Mouse (Mus musculus) CH12.LX (cell line): ENCODE results near the gene Eif3j1. TPM values are rescaled to one million over a fixed set of nuclear protein-coding genes. Genes with fewer than 3 reads are reported as not detected.

Experiments
- DNase-seq: peaks from one replicate; pipeline ENCODE4 v3.0.0-alpha.2; 2013; ENCODE audit errors: extremely low read depth
- H3K27ac ChIP-seq: 2 replicates; pipeline ENCODE4 v1.5.1; 2012; ENCODE audit warnings: low read depth, mild to moderate bottlenecking, control low read depth, moderate library complexity; ENCODE audit not compliant: insufficient read depth
- H3K27me3 ChIP-seq: replicated peaks from 2 replicates; pipeline ENCODE3; 2012; ENCODE audit warnings: inconsistent platforms
- H3K36me3 ChIP-seq, 2 experiments: replicated peaks in 1 of 2; 2 replicates each; pipeline versions ENCODE3 to v1.6.1; 2012; ENCODE audit warnings: inconsistent platforms in 1 of 2, low read length in 1 of 2, mild to moderate bottlenecking in 1 of 2, mixed read lengths in 1 of 2, moderate library complexity in 1 of 2; ENCODE audit not compliant: control insufficient read depth in 1 of 2, insufficient read depth in 1 of 2
- H3K4me1 ChIP-seq, 2 experiments: 2 replicates each; pipeline ENCODE4 v1.6.1; 2012; ENCODE audit warnings: inconsistent platforms in 1 of 2, moderate library complexity in 1 of 2; ENCODE audit not compliant: insufficient read depth in 2 of 2, control insufficient read depth in 1 of 2
- H3K4me2 ChIP-seq: 2 replicates; pipeline ENCODE4 v1.6.1; 2012; ENCODE audit warnings: low read depth, mild to moderate bottlenecking, control low read depth; ENCODE audit not compliant: poor library complexity, insufficient read depth, severe bottlenecking
- H3K4me3 ChIP-seq, 3 experiments: fragments of 150-350 bp in 1 of 3; sonication (generic) in 1 of 3; replicated peaks in 1 of 3; 2 replicates each; pipeline versions ENCODE3 to v1.5.1; 2011 to 2012; ENCODE audit warnings: low read depth in 2 of 3, low read length in 2 of 3, mild to moderate bottlenecking in 2 of 3, moderate library complexity in 2 of 3, control low read depth in 1 of 3, improper control_type of control experiment in 1 of 3, inconsistent platforms in 1 of 3, mixed read lengths in 1 of 3; ENCODE audit not compliant: poor library complexity in 1 of 3
- H3K79me2 ChIP-seq: replicated peaks from 2 replicates; pipeline ENCODE4 v1.6.1; 2012; ENCODE audit warnings: mild to moderate bottlenecking, moderate library complexity; ENCODE audit not compliant: control insufficient read depth, poor library complexity, insufficient read depth, severe bottlenecking; ENCODE audit errors: extremely low read depth
- H3K9ac ChIP-seq: 2 replicates; pipeline ENCODE4 v1.6.1; 2012; ENCODE audit warnings: low read depth, mild to moderate bottlenecking, control low read depth, moderate library complexity; ENCODE audit not compliant: insufficient read depth
- H3K9me3 ChIP-seq: replicated peaks from 2 replicates; pipeline ENCODE3; 2012; ENCODE audit warnings: low read length, inconsistent platforms, mixed read lengths
- CTCF ChIP-seq, 2 experiments: IDR thresholded peaks in 1 of 2; conservative IDR thresholded peaks in 1 of 2; 2 replicates each; pipeline ENCODE4 v1.5.1; 2011 to 2012; ENCODE audit warnings: low read depth in 2 of 2, low read length in 2 of 2, improper control_type of control experiment in 1 of 2, inconsistent platforms in 1 of 2, mild to moderate bottlenecking in 1 of 2, moderate library complexity in 1 of 2
- E2F4 ChIP-seq: IDR thresholded peaks from 2 replicates; pipeline ENCODE4 v1.6.1; 2011; ENCODE audit warnings: low read depth, low read length, improper control_type of control experiment; ENCODE audit not compliant: insufficient replicate concordance
- EP300 ChIP-seq: IDR thresholded peaks from 2 replicates; pipeline ENCODE4 v1.6.1; 2011; ENCODE audit warnings: low read length, improper control_type of control experiment
- KAT2A ChIP-seq: IDR thresholded peaks from 2 replicates; pipeline ENCODE4 v1.6.1; 2012; ENCODE audit warnings: low read length, improper control_type of control experiment, inconsistent platforms; ENCODE audit not compliant: insufficient replicate concordance
- MAFK ChIP-seq: IDR thresholded peaks from 2 replicates; pipeline ENCODE4 v1.6.1; 2011; ENCODE audit warnings: low read length, improper control_type of control experiment; ENCODE audit not compliant: insufficient replicate concordance
- MAX ChIP-seq: IDR thresholded peaks from 2 replicates; pipeline ENCODE4 v1.6.1; 2011; ENCODE audit warnings: low read length, improper control_type of control experiment
- MAZ ChIP-seq: IDR thresholded peaks from 2 replicates; pipeline ENCODE4 v1.6.1; 2012; ENCODE audit warnings: low read depth, mild to moderate bottlenecking, inconsistent platforms, low read length, improper control_type of control experiment, moderate library complexity
- MXI1 ChIP-seq: IDR thresholded peaks from 2 replicates; pipeline ENCODE4 v1.6.1; 2011; ENCODE audit warnings: mild to moderate bottlenecking, low read depth, low read length, improper control_type of control experiment
- MYC ChIP-seq: IDR thresholded peaks from 2 replicates; pipeline ENCODE4 v1.6.1; 2011; ENCODE audit warnings: low read depth, mild to moderate bottlenecking, improper control_type of control experiment, low read length
- PAX5 ChIP-seq: IDR thresholded peaks from 2 replicates; pipeline ENCODE4 v1.6.1; 2012; ENCODE audit warnings: low read length, inconsistent platforms, mixed read lengths
- RAD21 ChIP-seq: IDR thresholded peaks from 2 replicates; pipeline ENCODE4 v1.6.1; 2011; ENCODE audit warnings: low read depth, mild to moderate bottlenecking, low read length, improper control_type of control experiment, moderate library complexity
- RCOR1 ChIP-seq: conservative IDR thresholded peaks from 2 replicates; pipeline ENCODE4 v1.6.1; 2012; ENCODE audit warnings: low read depth, mild to moderate bottlenecking, inconsistent platforms, low read length, improper control_type of control experiment
- SMC3 ChIP-seq: IDR thresholded peaks from 2 replicates; pipeline ENCODE4 v1.6.1; 2011; ENCODE audit warnings: low read depth, low read length, improper control_type of control experiment
- TCF12 ChIP-seq: IDR thresholded peaks from 2 replicates; pipeline ENCODE4 v1.6.1; 2014; ENCODE audit warnings: low read depth, mild to moderate bottlenecking, inconsistent platforms, low read length, improper control_type of control experiment
- UBTF ChIP-seq: IDR thresholded peaks from 2 replicates; pipeline ENCODE4 v1.6.1; 2012; ENCODE audit warnings: low read depth, mild to moderate bottlenecking, inconsistent platforms, low read length, improper control_type of control experiment, moderate library complexity
- USF1 ChIP-seq: IDR thresholded peaks from 2 replicates; pipeline ENCODE4 v1.6.1; 2014; ENCODE audit warnings: low read depth, mild to moderate bottlenecking, inconsistent platforms, low read length, improper control_type of control experiment
- dilution Hi-C: fragments of 300-500 bp; cut with MboI; formaldehyde crosslinking; loops from 2 replicates; pipeline ENCODE4 v1.14.3; 2020; ENCODE audit warnings: low sequenced_read_pairs; ENCODE audit not compliant: extremely low pct_unique_long_range_greater_than_20kb, extremely low pct_ligation_motif_present
- in situ Hi-C: fragments of 300-500 bp; cut with MboI; formaldehyde crosslinking; loops from 3 replicates; pipeline ENCODE4 v1.14.3; 2019; ENCODE audit warnings: low sequenced_read_pairs, low pct_ligation_motif_present, low pct_unique_long_range_greater_than_20kb, mixed read lengths
- polyA plus RNA-seq: library from polyadenylated mRNA; unstranded; fragments of >175 nt; gene quantifications from 2 replicates; pipeline ENCODE4 v1.2.1, GENCODE M21; 2012; ENCODE audit warnings: low read depth; ENCODE audit not compliant: insufficient read length
- total RNA-seq, 2 experiments: library from RNA; depleted of rRNA; stranded (reverse); fragments of 300-350 nt in 1 of 2; fragments of >200 nt in 1 of 2; gene quantifications; 2 replicates each; pipeline ENCODE4 v1.2.3; 2012 to 2014

Eif3j1 gene
- total and polyA plus RNA-seq, 3 experiments, result 20.1 to 40.1 (median 27.9) TPM

- dilution Hi-C loops, result no loop called here
- Histone ChIP-seq H3K79me2 (no peaks in the 10 kb centered on the region), H3K36me3 (peaks cover 5 to 22% of the 10 kb centered on the region in 2 experiments), H3K9me3 (no peaks in the 10 kb centered on the region), H3K4me3 (no peak overlapping the region), H3K9ac (no peak overlapping the region), H3K4me2 (peak overlapping the region; percentile 4; the same call in 1 of the 2 replicates), H3K4me1 (peaks cover 0 to 44% of the 10 kb centered on the region in 2 experiments; a peak in 2 of 4 replicates), H3K27ac (peak overlapping the region; percentile 75), H3K27me3 (no peaks in the 10 kb centered on the region)
- TF ChIP-seq UBTF (no peak), MXI1 (no peak), RCOR1 (no peak), PAX5 (no peak), MAZ (no peak), MAX (no peak), MYC (no peak), USF1 (no peak), KAT2A (no peak)
- peak; percentile 62 for DNase-seq
- in situ Hi-C loops, result no loop called here
Observed at GRCm38 (mm10) chr2:122011441-122011840, 16.9 kb upstream of the Eif3j1 start.

GRCm38 (mm10) chr2:122018705-122019104 lies 9.6 kb upstream of the Eif3j1 start:
- no peaks in the 10 kb centered on the region for H3K79me2 ChIP-seq
- TF ChIP-seq MAZ (no peak), MYC (no peak), CTCF (conservative IDR thresholded peaks at IDR 0.05 in 1 of 2, IDR thresholded peaks at IDR 0.05 in 1 of 2; ENCODE audit: low read depth in 2 of 2, low read length in 2 of 2) (no peak), TCF12 (no peak), EP300 (no peak), MAFK (no peak)
- DNase-seq, result no peak
- no peaks in the 10 kb centered on the region for H3K9me3 ChIP-seq
- H3K4me2 ChIP-seq, result no peak overlapping the region
- dilution Hi-C loops, result no loop called here
- in situ Hi-C loops, result no loop called here
- H3K4me1 ChIP-seq, result peaks cover 0 to 32% of the 10 kb centered on the region in 2 experiments; a peak in 2 of 4 replicates
- H3K27ac ChIP-seq, result no peak overlapping the region
- H3K27me3 ChIP-seq, result no peaks in the 10 kb centered on the region
- no peak overlapping the region for H3K4me3 ChIP-seq
- H3K36me3 ChIP-seq, result peaks cover under 1 to 7% of the 10 kb centered on the region in 2 experiments
- H3K9ac ChIP-seq, result no peak overlapping the region

GRCm38 (mm10) chr2:122022284-122022683 lies 6.1 kb upstream of the Eif3j1 start:
- dilution Hi-C loops, result no loop called here

More at GRCm38 (mm10) chr2:122022284-122022683, 6.1 kb upstream of the Eif3j1 start:
- Histone ChIP-seq H3K27me3 (no peaks in the 10 kb centered on the region), H3K36me3 (no peaks in the 10 kb centered on the region), H3K27ac (no peak overlapping the region), H3K9ac (no peak overlapping the region), H3K9me3 (no peaks in the 10 kb centered on the region), H3K4me1 (peaks cover 0 to 20% of the 10 kb centered on the region in 2 experiments; a peak in 2 of 4 replicates), H3K79me2 (no peaks in the 10 kb centered on the region), H3K4me2 (no peak overlapping the region), H3K4me3 (no peak overlapping the region)
- in situ Hi-C loops, result loop anchor here (10.0 kb wide), 1 partner anchor 147 kb away; no protein-coding TSS in a partner anchor
- peak; percentile 85 for TF ChIP-seq MYC
- peak; percentile 48 to 62 for TF ChIP-seq CTCF (conservative IDR thresholded peaks at IDR 0.05 in 1 of 2, IDR thresholded peaks at IDR 0.05 in 1 of 2; ENCODE audit: low read depth in 2 of 2, low read length in 2 of 2)
- peak; percentile 15; the same call in 1 of the 2 replicates for TF ChIP-seq SMC3
- peak; percentile 56 for TF ChIP-seq RAD21
- no peak for TF ChIP-seq E2F4
- DNase-seq, result peak; percentile 33
